Mouse (Mus musculus) midbrain, postnatal 0 days (tissue): ENCODE data around the gene Palm. TPM values are rescaled to one million over a fixed set of nuclear protein-coding genes. Genes with fewer than 3 reads are reported as not detected.

Experiments used
- ATAC-seq: fragments of 200-750 bp; cut with Nextera tagmentation; 2 replicates; pipeline ENCODE4 v1.8.0; 2017; ENCODE audit warnings: moderate number of reproducible peaks, mild to moderate bottlenecking, moderate TSS enrichment, moderate library complexity; ENCODE audit not compliant: low FRiP score
- DNase-seq: peaks from one replicate; pipeline ENCODE4 v3.0.0-alpha.2; 2015; ENCODE audit warnings: low spot score
- H3K27ac ChIP-seq: fragments of 300-500 bp; sonication (generic); 2 replicates; pipeline ENCODE4 v1.5.1; 2014; ENCODE audit warnings: low read depth, mild to moderate bottlenecking, low read length, mixed read lengths
- H3K27me3 ChIP-seq: fragments of 300-500 bp; sonication (generic); 2 replicates; pipeline ENCODE4 v1.6.1; 2014; ENCODE audit warnings: low read length, control low read depth, mixed read lengths; ENCODE audit not compliant: insufficient read depth
- H3K36me3 ChIP-seq: fragments of 300-500 bp; sonication (generic); 2 replicates; pipeline ENCODE4 v1.6.1; 2014; ENCODE audit warnings: low read length, control low read depth, mixed read lengths; ENCODE audit not compliant: insufficient read depth
- H3K4me1 ChIP-seq: fragments of 300-500 bp; sonication (generic); 2 replicates; pipeline ENCODE4 v1.6.1; 2014; ENCODE audit warnings: mild to moderate bottlenecking, control low read depth, antibody characterized with exemption, low read length, mixed read lengths; ENCODE audit not compliant: insufficient read depth
- H3K4me2 ChIP-seq: fragments of 300-500 bp; sonication (generic); 2 replicates; pipeline ENCODE4 v1.6.1; 2014; ENCODE audit warnings: low read depth, mild to moderate bottlenecking, low read length, mixed read lengths; ENCODE audit not compliant: poor library complexity, severe bottlenecking
- H3K4me3 ChIP-seq: fragments of 300-500 bp; sonication (generic); 2 replicates; pipeline ENCODE4 v1.5.1; 2014; ENCODE audit warnings: low read depth, mild to moderate bottlenecking, low read length, moderate library complexity
- H3K9ac ChIP-seq: fragments of 300-500 bp; sonication (generic); replicated peaks from 2 replicates; pipeline ENCODE4 v1.6.1; 2014; ENCODE audit warnings: mild to moderate bottlenecking, low read length, moderate library complexity, mixed read lengths; ENCODE audit not compliant: poor library complexity, severe bottlenecking
- H3K9me3 ChIP-seq: fragments of 300-500 bp; sonication (generic); 2 replicates; pipeline ENCODE4 v1.6.1; 2016; ENCODE audit warnings: low read length, control low read depth
- CTCF ChIP-seq: IDR thresholded peaks from 2 replicates; pipeline ENCODE4 v1.5.1; 2016; ENCODE audit warnings: antibody characterized with exemption, mild to moderate bottlenecking
- WGBS: fragments of 180-500 bp; shearing (Covaris S2); extraction: QIAGEN DNeasy Blood & Tissue Kit; methylation state at CpG from one replicate; pipeline ENCODE4 v1.1.7; 2014; 5-methylcytosine and 5-hydroxymethylcytosine counted together
- polyA plus RNA-seq: library from polyadenylated mRNA; unstranded; fragments of >200 nt; fragmentation: Nextera tagmentation; extraction: Ambion mirVana; gene quantifications from 2 replicates; pipeline ENCODE4 v1.2.1, GENCODE M21; 2015
- total RNA-seq: library from RNA; depleted of rRNA; stranded (reverse); fragments of >200 nt; gene quantifications from 2 replicates; pipeline ENCODE4 v1.2.3, GENCODE M21; 2014

Palm gene
- total and polyA plus RNA-seq, 2 experiments from 2014 or later = 165 to 302 TPM

DNA sequence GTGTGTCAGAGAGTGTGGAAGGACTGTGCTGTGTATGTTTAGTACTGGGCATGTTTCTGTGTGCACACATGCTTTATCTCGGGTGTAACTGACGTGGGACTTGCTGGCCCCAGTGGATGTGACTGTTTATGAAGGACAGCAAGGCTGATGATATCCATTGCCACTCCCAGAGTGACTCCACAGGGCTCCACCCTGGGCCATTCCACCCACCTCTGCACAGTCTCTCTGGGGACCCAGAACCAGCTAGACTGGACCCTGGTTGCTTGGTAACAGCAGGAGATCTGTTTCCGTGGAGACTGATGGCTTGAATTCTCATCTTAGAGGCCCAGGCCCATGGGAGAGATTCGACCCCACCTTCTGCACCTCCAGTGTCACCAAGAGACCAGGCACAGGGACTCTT lies 24.9 kb downstream of the Palm start:
- H3K4me2 ChIP-seq = no peak overlapping the region
- H3K27me3 ChIP-seq = no peaks in the 10 kb centered on the region
- peaks cover 44% of the 10 kb centered on the region for H3K36me3 ChIP-seq
- no peaks in the 10 kb centered on the region for H3K4me1 ChIP-seq
- no peak overlapping the region for H3K4me3 ChIP-seq
- WGBS = 68% methylated on average over 4 of the region's 4 CpGs
- TF ChIP-seq CTCF = no peak
- H3K9me3 ChIP-seq = no peaks in the 10 kb centered on the region
- no peak for ATAC-seq
- DNase-seq = no peak
- H3K9ac ChIP-seq = no peak overlapping the region
- no peak overlapping the region for H3K27ac ChIP-seq

DNA sequence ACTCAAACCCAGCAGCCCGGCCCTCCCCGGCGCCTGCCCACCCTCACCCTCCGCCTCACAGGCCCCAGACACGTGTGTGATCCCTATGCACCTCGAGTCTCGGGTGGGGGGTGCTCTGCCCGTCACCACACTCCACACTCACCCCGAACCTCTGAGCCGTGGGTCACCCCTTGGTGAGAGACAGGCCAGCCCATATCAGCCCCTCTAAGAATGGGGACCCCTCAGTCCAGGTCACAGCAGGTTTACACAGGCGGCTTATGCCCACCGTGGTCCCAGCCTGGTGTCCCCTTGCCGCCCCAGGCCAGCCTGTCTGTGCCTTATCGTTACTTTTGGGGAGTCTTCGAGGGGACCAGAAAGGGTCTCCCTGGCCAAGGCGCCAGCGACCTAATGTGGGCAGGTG lies 26.2 kb downstream of the Palm start:
- Histone ChIP-seq H3K4me2 (no peak overlapping the region), H3K27ac (no peak overlapping the region), H3K9ac (no peak overlapping the region), H3K36me3 (peaks cover 44% of the 10 kb centered on the region), H3K9me3 (no peaks in the 10 kb centered on the region), H3K4me1 (no peaks in the 10 kb centered on the region), H3K27me3 (no peaks in the 10 kb centered on the region), H3K4me3 (no peak overlapping the region)
- no peak for TF ChIP-seq CTCF
- DNase-seq (no peak), ATAC-seq (no peak)
- WGBS = 94% methylated on average over 17 of the region's 17 CpGs

GRCm38 (mm10) chr10:79820277-79820676 lies 26.9 kb downstream of the Palm start:
- Histone ChIP-seq H3K4me2 (no peak overlapping the region), H3K9ac (no peak overlapping the region), H3K4me1 (no peaks in the 10 kb centered on the region), H3K27me3 (no peaks in the 10 kb centered on the region), H3K27ac (no peak overlapping the region), H3K4me3 (no peak overlapping the region), H3K36me3 (peaks cover 41% of the 10 kb centered on the region), H3K9me3 (no peaks in the 10 kb centered on the region)
- no peak for TF ChIP-seq CTCF
- WGBS = 87% methylated on average over 8 of the region's 8 CpGs
- DNase-seq = no peak
- no peak for ATAC-seq

DNA sequence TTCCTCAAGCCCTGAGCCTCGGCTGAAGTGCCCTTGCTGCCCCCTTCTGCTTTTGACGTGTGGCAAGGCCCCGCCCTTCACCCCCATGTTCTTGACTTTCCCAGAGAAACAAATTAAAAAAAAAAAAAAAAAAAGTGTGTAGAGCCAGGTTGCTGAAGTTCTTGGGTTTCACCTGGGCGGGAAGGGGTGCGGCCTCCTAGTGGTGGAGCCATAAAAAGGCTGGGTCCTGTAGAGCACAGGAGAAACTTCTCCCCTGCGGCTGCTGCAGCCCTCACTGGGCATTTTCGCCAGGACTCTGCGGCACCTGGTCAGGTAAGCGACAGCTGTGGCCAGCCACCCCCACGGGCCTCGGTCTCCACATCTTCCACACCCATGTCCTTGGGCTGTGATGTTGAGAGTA lies 27.4 kb downstream of the Palm start, which contains the start of gene Misp:
TSS of gene Misp (plus strand) at position 208 of the 400 bp plus-strand sequence.
- peaks cover 36% of the 10 kb centered on the region for H3K36me3 ChIP-seq
- ATAC-seq (no peak), DNase-seq (no peak)
- 75% methylated on average over 11 of the region's 11 CpGs for WGBS
- no peak within 1 kb of the TSS for H3K4me3 ChIP-seq
- no peak within 1 kb of the TSS for H3K4me2 ChIP-seq
- H3K4me1 ChIP-seq = no peaks in the 10 kb centered on the region
- H3K9me3 ChIP-seq = no peaks in the 10 kb centered on the region
- no peak within 1 kb of the TSS for H3K9ac ChIP-seq
- TF ChIP-seq CTCF = peak; percentile 20; the same call in 1 of the 2 replicates
- H3K27me3 ChIP-seq = no peaks in the 10 kb centered on the region
- no peak within 1 kb of the TSS for H3K27ac ChIP-seq

DNA sequence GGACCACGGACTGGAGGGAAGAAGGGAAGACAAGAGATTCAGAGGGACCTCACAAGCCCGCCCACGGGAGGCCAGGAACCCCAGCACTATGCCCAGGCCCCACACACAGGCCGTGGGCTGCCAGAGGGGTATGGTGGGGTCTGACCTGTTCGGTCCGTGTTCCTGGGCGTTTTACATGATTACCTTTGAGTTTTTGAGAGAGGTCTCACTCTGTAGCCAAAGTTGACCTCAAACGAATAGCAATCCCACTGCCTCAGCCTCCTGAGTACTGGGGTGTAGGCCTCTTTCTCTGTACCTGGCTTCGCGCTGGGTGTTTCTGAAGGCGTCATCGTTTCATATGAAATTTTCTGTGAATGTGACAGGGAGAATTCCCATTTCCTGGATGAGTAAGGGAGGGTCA lies 28.4 kb downstream of the Palm start:
- Histone ChIP-seq H3K27me3 (no peaks in the 10 kb centered on the region), H3K9me3 (no peaks in the 10 kb centered on the region), H3K36me3 (peaks cover 27% of the 10 kb centered on the region), H3K27ac (no peak overlapping the region), H3K4me2 (no peak overlapping the region), H3K4me1 (no peaks in the 10 kb centered on the region), H3K9ac (0 out of 2 replicates have a peak overlapping the region, but pooled peaks have one; percentile 42), H3K4me3 (no peak overlapping the region)
- ATAC-seq (no peak), DNase-seq (no peak)
- 90% methylated on average over 12 of the region's 12 CpGs for WGBS
- no peak for TF ChIP-seq CTCF

DNA sequence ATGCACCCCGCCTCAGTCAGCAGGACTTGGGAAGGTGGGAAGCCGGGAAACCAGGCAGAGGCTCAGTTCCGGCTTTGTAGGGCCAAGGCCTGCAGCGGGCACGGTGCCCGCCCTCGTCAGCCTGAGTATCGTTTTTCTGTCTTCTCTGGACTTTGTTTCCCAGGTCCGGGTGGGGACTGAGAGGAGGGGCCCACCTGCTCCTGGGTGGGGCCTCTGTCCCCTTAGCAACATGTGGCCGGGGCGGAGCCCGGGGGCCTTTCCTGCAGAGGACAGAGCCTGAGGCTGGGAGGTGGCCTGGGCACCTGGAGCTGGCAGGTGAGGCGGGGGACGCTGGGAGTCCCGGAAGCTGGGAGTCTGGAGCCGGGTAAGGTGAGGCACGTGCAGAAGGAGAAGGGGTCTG lies 29.0 kb downstream of the Palm start:
- Histone ChIP-seq H3K27ac (no peak overlapping the region), H3K4me3 (no peak overlapping the region), H3K9ac (peak overlapping the region; percentile 42; the same call in 1 of the 2 replicates), H3K4me1 (no peaks in the 10 kb centered on the region), H3K36me3 (peaks cover 24% of the 10 kb centered on the region), H3K4me2 (no peak overlapping the region), H3K27me3 (no peaks in the 10 kb centered on the region), H3K9me3 (no peaks in the 10 kb centered on the region)
- ATAC-seq (no peak), DNase-seq (no peak)
- WGBS = 37% methylated on average over 17 of the region's 17 CpGs
- TF ChIP-seq CTCF = no peak
